Mouse (Mus musculus) megakaryocyte-erythroid progenitor cell, adult 5 weeks (primary cell): ENCODE data around the gene Rft1. TPM values are rescaled to one million over a fixed set of nuclear protein-coding genes. Genes with fewer than 3 reads are reported as not detected.

Source experiments
- polyA plus RNA-seq: library from polyadenylated mRNA; stranded (reverse); fragments of >175 nt; gene quantifications from 2 replicates; pipeline ENCODE4 v1.2.3, GENCODE M21; 2012

Rft1 gene
- polyA plus RNA-seq = 4.5 and 5.6 TPM in 2 replicates

DNA sequence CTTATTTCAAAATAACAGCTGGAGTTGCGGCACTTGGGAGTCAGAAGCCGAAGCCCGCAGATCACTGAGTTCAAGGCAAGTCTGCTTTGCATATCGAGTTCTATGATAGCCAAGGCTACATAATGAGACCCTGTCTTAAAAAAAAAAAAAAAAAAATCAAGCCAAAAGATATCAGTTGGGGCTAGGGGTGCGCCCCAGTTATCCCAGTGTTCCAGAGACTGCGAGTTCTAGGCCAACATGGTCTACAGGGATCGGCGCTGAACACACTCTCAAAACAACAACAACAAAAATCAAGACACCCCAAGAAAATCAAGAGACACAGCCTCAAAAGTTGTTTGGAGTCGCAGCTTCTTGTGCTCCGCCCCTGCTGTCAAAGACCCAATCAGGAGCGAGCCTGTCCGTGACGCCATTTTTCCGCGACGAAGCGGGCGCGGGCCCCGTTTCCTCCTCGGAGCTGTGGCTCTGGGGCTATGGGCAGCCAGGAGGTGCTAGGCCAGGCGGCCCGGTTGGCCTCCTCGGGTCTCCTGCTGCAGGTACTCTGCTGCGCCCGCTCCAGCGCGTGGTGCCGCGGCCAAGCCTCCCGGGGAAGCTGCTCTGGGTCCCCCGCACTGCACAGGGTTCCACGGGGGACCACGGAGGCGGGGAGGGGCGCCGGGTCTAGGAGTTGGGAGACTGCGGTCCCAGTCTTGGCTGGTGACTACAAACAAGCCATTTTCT, at the start of gene Rft1:
TSS of gene Rft1 (plus strand) at position 418 of the 717 bp plus-strand sequence.

DNA sequence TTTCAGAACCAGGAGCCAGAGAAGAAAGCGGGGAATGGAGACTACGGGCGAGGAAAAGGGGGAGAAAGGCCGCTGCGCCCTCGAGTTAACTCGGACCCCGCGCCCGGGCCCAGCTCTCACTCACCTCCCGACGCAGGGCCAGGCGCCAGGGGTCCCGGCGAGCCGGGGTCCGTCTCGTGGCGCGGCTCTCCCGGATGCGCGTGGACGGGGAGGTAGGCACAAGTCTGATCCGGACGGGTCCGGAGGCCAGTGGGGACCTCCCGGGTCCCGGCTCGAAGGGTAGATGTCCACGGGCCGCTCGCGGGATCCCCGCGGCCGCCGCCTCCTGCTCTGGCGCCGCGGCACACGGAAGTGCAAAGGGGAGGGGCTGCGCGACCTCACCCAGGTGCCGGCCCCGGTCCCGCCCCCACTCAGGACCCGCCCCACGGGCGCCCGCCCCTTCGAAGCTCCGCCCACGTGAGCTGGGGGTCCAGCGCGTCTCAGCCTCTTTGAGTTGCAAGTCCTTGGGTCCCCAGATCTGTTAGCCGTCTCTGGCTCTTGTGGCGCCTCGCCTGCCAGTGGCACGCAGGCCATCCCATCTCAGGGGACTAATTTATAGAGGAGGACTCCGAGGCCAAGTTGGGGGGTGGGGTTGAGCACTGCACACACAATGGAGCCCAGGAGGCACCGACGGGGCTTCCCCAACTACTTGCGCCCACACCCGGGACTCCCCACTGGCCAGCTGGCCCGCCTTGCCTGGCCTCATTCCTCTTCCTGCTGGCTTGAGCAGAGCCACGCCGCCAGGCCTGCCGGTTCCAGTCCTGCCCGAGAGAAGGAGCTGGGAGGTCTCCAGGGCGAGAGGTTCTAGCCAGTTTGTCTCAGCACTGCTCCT, 28.1 kb upstream of the Rft1 start, which contains the start of gene Prkcd:
TSS of gene Prkcd (minus strand) at position 355 of the 871 bp plus-strand sequence.

DNA sequence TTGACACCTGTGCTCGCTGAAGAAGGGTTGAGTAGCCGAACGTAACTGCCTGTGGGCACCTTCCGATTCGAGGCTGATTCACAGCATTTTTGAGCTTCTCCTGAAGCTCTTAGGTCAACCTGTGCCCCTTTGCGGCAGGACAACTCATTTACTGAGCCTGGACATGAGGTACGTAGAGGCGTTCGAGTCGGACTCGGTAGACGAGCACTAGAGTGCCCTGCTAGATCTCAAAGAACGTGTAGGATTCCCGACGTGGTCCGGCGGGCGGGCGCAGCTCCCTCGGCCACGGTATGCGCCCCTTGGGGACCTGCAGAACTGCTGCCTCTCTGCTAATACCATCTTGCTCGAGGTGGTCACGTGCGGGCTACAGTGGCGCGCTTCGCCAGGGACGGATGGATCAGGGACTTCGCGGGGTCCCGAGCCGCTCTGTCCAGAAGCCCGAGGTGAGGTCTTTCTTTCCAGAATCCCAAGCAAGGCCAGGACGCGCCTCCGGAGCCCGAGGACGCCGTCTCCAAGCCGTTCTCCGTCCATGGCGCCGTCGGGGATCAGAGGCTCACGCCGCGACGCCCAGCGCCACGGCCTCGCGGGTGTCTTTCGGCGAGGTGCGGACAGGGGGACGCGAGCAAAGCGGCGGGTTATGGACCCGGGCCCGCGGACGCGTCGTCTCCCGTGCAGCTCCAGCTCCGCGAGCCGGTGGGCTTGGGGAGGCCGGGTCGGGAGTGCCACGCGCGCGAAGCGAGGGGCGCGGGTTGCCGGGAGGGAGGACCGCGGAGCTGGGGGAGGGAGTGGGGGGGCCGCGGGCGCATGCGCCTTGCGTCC, 60.8 kb downstream of the Rft1 start, which contains the start of gene Sfmbt1:
TSS of gene Sfmbt1 (plus strand) at position 51 of the 819 bp plus-strand sequence.

Other genes starting within 250 kb of the Rft1 start
- gene Dcp1a, start 174.8 kb upstream of the Rft1 start, polyA plus RNA-seq = 33.2 and 39.0 TPM in 2 replicates
- gene Cacna1d, start 162.9 kb upstream of the Rft1 start, polyA plus RNA-seq = 0.20 and 0.22 TPM in 2 replicates
- 1,125 and 1,247 TPM in 2 replicates for gene Tkt, start 106.0 kb upstream of the Rft1 start, polyA plus RNA-seq
- 83.9 and 100 TPM in 2 replicates for gene Prkcd, start 28.1 kb upstream of the Rft1 start, polyA plus RNA-seq
- 2.3 and 2.8 TPM in 2 replicates for gene Sfmbt1, start 60.5 kb downstream of the Rft1 start, polyA plus RNA-seq
- gene Tmem110, start 171.2 kb downstream of the Rft1 start, polyA plus RNA-seq = 24.1 and 25.4 TPM in 2 replicates
- 0.40 and 0.62 TPM in 2 replicates for gene Mustn1, start 224.8 kb downstream of the Rft1 start, polyA plus RNA-seq
- not detected in 2 replicates for gene Itih4, start 232.1 kb downstream of the Rft1 start, polyA plus RNA-seq